Mouse (Mus musculus): ENCODE measurements at regions not wholly inside any gene's neighbourhood (a gene's known extent, or its start where the extent isn't known, plus 50 kb on each side); places are given as distances from the start of the nearest gene placed in this dataset.
"Not testable (repeated sequence)": the region's sequence is repeated elsewhere in the genome, so short reads cannot be mapped to it uniquely, and the experiment has no call there.

DNA sequence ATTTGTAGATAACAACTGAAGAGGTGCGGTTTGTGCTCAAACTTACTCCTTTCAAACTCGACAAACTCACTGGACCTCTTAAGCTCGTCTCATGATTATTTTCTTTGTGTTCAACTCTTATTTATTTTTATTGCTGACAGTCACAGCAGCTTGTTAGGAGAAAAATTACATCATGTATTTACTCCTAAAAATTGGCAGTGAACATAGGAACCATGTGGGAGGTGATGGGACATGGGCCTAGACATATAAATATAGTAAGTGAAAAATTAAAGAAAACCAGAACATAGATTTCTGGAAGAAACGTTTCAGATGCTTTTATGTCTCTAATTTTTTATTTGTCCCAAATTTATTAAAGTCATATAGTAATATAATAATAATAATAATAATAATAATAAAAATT lies 108.2 kb upstream of the Mpdz start:
- Histone ChIP-seq H3K4me1 (ENCODE audit: control insufficient read depth, insufficient read depth, low read length) (no peaks in the 10 kb centered on the region), H3K9ac (ENCODE audit: low read length) (no peak overlapping the region), H3K4me2 (ENCODE audit: low read depth, low read length) (no peak overlapping the region), H3K36me3 (ENCODE audit: control insufficient read depth, insufficient read depth) (no peaks in the 10 kb centered on the region), H3K9me3 (replicated peaks; ENCODE audit: control insufficient read depth, low read length) (peaks cover 2% of the 10 kb centered on the region; the same call in 1 of the 2 replicates), H3K4me3 (ENCODE audit: low read length) (no peak overlapping the region), H3K27ac (ENCODE audit: low read length) (no peak overlapping the region), H3K27me3 (ENCODE audit: control insufficient read depth, insufficient read depth, low read length) (no peaks in the 10 kb centered on the region)
- no peak for ATAC-seq (replicated peaks; ENCODE audit: extremely low read depth, insufficient read depth, low FRiP score)
- 66% methylated on average over 4 of the region's 4 CpGs for WGBS

DNA sequence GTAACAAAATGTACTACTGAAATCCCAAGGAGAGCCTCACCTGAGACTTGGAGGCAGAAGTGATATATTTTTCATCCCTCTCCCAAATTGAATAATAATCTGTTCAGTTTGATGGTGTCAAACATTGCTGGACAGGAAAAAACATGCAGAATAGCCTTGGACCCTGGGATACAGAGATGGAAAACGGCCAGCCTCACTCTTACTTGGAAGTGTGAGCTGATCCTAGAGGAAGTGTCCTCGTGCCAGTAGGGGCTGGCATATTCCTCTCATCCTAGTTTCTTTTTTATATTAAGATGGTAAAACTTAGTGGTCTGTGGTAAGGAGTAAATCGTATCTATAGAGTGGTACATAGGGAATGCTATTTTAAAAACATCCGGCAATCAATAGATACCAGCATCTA lies 107.6 kb upstream of the Mpdz start:
- no peaks in the 10 kb centered on the region for H3K27me3 ChIP-seq (ENCODE audit: control insufficient read depth, insufficient read depth, low read length)
- H3K9ac ChIP-seq (ENCODE audit: low read length): no peak overlapping the region
- H3K4me3 ChIP-seq (ENCODE audit: low read length): no peak overlapping the region
- no peaks in the 10 kb centered on the region for H3K36me3 ChIP-seq (ENCODE audit: control insufficient read depth, insufficient read depth)
- H3K4me2 ChIP-seq (ENCODE audit: low read depth, low read length): no peak overlapping the region
- no peak overlapping the region for H3K27ac ChIP-seq (ENCODE audit: low read length)
- H3K4me1 ChIP-seq (ENCODE audit: control insufficient read depth, insufficient read depth, low read length): no peaks in the 10 kb centered on the region
- ATAC-seq (replicated peaks; ENCODE audit: extremely low read depth, insufficient read depth, low FRiP score): no peak
- 68% methylated on average over 4 of the region's 4 CpGs for WGBS
- H3K9me3 ChIP-seq (replicated peaks; ENCODE audit: control insufficient read depth, low read length): peaks cover 2% of the 10 kb centered on the region; the same call in 1 of the 2 replicates

DNA sequence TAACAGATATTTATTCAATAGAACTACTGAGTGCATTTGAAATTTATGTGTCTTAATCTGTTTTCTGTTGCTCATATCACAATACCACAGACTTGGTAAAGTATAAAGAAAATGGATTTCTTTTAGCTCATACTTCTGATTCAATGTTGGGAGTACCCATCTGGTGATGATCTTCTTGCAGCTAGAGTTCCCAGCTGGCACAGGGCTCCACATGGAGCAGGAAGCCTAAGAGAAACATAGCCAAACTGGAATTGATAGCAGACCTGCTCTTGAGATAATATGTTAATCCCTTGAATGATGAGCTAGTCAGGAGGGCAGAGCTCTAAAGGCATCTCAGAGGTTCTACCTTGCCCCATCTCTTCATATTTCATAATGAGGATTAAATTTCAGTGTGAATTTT lies 97.9 kb upstream of the Mpdz start:
- H3K4me1 ChIP-seq (ENCODE audit: control insufficient read depth, insufficient read depth, low read length): no peaks in the 10 kb centered on the region
- no peak for ATAC-seq (replicated peaks; ENCODE audit: extremely low read depth, insufficient read depth, low FRiP score)
- no peak overlapping the region for H3K27ac ChIP-seq (ENCODE audit: low read length)
- no peak overlapping the region for H3K9ac ChIP-seq (ENCODE audit: low read length)
- no peak overlapping the region for H3K4me3 ChIP-seq (ENCODE audit: low read length)
- H3K9me3 ChIP-seq (replicated peaks; ENCODE audit: control insufficient read depth, low read length): no peaks in the 10 kb centered on the region
- no peaks in the 10 kb centered on the region for H3K27me3 ChIP-seq (ENCODE audit: control insufficient read depth, insufficient read depth, low read length)
- H3K36me3 ChIP-seq (ENCODE audit: control insufficient read depth, insufficient read depth): no peaks in the 10 kb centered on the region
- no peak overlapping the region for H3K4me2 ChIP-seq (ENCODE audit: low read depth, low read length)

DNA sequence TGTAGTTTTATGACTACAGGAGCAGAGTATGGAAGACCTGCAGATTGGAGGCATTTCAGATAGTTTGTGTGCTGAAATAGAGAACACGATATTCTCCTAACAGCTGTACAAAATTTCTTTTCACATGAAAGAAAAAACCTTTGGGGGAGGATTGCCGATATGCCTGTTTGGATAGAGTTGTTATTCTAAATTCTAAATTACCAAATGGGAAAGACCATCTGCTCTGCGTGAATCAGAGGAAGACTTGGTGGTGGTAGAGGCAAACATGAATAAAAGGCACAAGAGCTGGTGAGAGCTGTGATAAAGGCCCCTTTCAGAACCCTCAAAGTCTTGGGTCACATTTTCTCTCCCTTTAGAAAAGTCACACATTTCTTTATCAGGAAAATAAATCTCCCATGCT lies 96.9 kb upstream of the Mpdz start:
- Histone ChIP-seq H3K27me3 (ENCODE audit: control insufficient read depth, insufficient read depth, low read length) (no peaks in the 10 kb centered on the region), H3K27ac (ENCODE audit: low read length) (no peak overlapping the region), H3K4me3 (ENCODE audit: low read length) (no peak overlapping the region), H3K4me1 (ENCODE audit: control insufficient read depth, insufficient read depth, low read length) (no peaks in the 10 kb centered on the region), H3K9ac (ENCODE audit: low read length) (no peak overlapping the region), H3K9me3 (replicated peaks; ENCODE audit: control insufficient read depth, low read length) (no peaks in the 10 kb centered on the region), H3K36me3 (ENCODE audit: control insufficient read depth, insufficient read depth) (no peaks in the 10 kb centered on the region), H3K4me2 (ENCODE audit: low read depth, low read length) (no peak overlapping the region)
- no peak for ATAC-seq (replicated peaks; ENCODE audit: extremely low read depth, insufficient read depth, low FRiP score)
- WGBS: 75% methylated on average over 3 of the region's 3 CpGs

DNA sequence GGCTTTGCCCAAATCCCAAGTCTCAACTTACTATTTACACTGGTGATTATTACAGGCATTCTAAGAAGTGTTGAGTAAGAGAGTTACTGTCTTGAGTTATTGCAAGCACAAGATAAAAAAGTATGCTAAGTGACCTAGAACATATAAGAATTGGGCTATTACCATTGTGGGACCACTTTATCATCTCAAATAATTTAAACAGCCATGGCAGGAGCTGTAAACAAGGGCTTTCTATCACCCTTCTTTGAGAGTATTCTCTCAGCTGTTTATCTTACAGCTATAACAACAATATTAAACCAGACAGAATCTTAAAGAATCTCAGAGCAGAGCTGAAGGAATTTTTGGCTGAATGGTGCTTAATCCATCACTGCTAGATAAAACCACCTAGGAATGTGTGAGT lies 94.2 kb upstream of the Mpdz start:
- Histone ChIP-seq H3K27ac (ENCODE audit: low read length) (no peak overlapping the region), H3K9me3 (replicated peaks; ENCODE audit: control insufficient read depth, low read length) (no peaks in the 10 kb centered on the region), H3K9ac (ENCODE audit: low read length) (no peak overlapping the region), H3K36me3 (ENCODE audit: control insufficient read depth, insufficient read depth) (no peaks in the 10 kb centered on the region), H3K4me1 (ENCODE audit: control insufficient read depth, insufficient read depth, low read length) (no peaks in the 10 kb centered on the region), H3K27me3 (ENCODE audit: control insufficient read depth, insufficient read depth, low read length) (no peaks in the 10 kb centered on the region), H3K4me3 (ENCODE audit: low read length) (no peak overlapping the region), H3K4me2 (ENCODE audit: low read depth, low read length) (no peak overlapping the region)
- no peak for ATAC-seq (replicated peaks; ENCODE audit: extremely low read depth, insufficient read depth, low FRiP score)

DNA sequence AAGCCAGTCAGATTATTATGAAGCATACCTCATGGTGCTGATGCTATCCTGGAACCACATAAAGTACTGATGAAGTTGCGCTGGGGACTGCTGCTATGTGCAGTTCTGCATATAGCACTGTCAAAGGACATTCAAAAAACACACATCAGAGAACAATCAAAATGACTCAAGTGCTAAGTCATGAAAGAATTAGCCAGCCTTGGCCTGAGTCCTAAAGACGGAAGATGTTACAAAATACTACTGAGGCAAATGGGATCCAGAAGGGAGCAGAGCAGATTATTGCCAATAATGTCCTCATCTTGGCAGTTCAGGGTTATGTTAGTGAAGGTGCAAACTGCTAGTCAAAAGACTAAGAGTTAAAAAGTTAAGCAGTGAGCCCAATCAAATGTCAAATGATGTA lies 87.9 kb upstream of the Mpdz start:
- Histone ChIP-seq H3K27me3 (ENCODE audit: control insufficient read depth, insufficient read depth, low read length) (no peaks in the 10 kb centered on the region), H3K27ac (ENCODE audit: low read length) (no peak overlapping the region), H3K4me2 (ENCODE audit: low read depth, low read length) (no peak overlapping the region), H3K9ac (ENCODE audit: low read length) (no peak overlapping the region), H3K36me3 (ENCODE audit: control insufficient read depth, insufficient read depth) (no peaks in the 10 kb centered on the region), H3K4me3 (ENCODE audit: low read length) (no peak overlapping the region), H3K4me1 (ENCODE audit: control insufficient read depth, insufficient read depth, low read length) (no peaks in the 10 kb centered on the region), H3K9me3 (replicated peaks; ENCODE audit: control insufficient read depth, low read length) (no peaks in the 10 kb centered on the region)
- WGBS: 72% methylated on average over 2 of the region's 2 CpGs
- ATAC-seq (replicated peaks; ENCODE audit: extremely low read depth, insufficient read depth, low FRiP score): no peak

DNA sequence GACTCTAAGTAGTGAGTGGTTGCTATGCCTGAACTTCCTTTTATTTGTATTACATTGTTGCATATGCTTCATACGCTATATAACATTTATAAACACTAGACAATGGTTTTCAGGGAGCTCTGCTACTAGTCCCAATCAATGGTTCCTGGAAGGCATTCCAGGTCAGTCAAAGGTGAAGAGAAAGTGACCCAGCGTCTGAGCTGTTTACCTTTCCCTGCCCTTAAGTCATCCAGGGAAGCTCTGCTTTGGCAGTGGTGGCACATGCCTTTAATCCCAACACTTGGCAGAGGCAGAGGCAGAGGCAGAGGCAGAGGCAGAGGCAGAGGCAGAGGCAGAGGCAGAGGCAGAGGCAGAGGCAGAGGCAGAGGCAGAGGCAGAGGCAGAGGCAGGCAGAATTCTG lies 76.5 kb upstream of the Mpdz start:
- not testable (repeated sequence) for H3K27me3 ChIP-seq (ENCODE audit: control insufficient read depth, insufficient read depth, low read length); H3K4me2 ChIP-seq (ENCODE audit: low read depth, low read length); H3K27ac ChIP-seq (ENCODE audit: low read length); H3K36me3 ChIP-seq (ENCODE audit: control insufficient read depth, insufficient read depth); H3K4me3 ChIP-seq (ENCODE audit: low read length); H3K9me3 ChIP-seq (replicated peaks; ENCODE audit: control insufficient read depth, low read length); ATAC-seq (replicated peaks; ENCODE audit: extremely low read depth, insufficient read depth, low FRiP score); H3K9ac ChIP-seq (ENCODE audit: low read length); H3K4me1 ChIP-seq (ENCODE audit: control insufficient read depth, insufficient read depth, low read length)
- 72% methylated on average over 2 of the region's 2 CpGs for WGBS

DNA sequence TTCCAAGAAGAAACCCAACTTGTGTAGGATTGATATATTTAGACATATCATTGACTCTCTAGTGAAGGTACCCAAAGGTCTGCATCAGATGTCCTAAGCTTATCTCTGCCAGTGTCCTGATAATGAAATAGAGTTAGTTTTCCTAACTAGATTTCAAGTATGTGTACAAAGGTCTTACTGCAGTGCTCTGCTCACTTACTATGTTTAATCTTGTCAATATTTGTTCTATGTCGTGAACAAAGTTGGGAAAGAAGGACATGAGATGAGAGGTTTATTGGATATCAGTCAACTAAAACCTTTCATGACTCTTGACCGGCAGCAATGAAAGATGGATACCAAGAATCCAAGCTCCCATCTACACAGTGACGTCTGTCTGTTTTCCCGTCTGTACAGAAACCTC lies 71.9 kb upstream of the Mpdz start:
- H3K36me3 ChIP-seq (ENCODE audit: control insufficient read depth, insufficient read depth): no peaks in the 10 kb centered on the region
- no peak overlapping the region for H3K4me2 ChIP-seq (ENCODE audit: low read depth, low read length)
- no peaks in the 10 kb centered on the region for H3K4me1 ChIP-seq (ENCODE audit: control insufficient read depth, insufficient read depth, low read length)
- no peak overlapping the region for H3K9ac ChIP-seq (ENCODE audit: low read length)
- no peak overlapping the region for H3K4me3 ChIP-seq (ENCODE audit: low read length)
- H3K9me3 ChIP-seq (replicated peaks; ENCODE audit: control insufficient read depth, low read length): no peaks in the 10 kb centered on the region
- no peaks in the 10 kb centered on the region for H3K27me3 ChIP-seq (ENCODE audit: control insufficient read depth, insufficient read depth, low read length)
- 82% methylated on average over 4 of the region's 4 CpGs for WGBS
- no peak overlapping the region for H3K27ac ChIP-seq (ENCODE audit: low read length)
- no peak for ATAC-seq (replicated peaks; ENCODE audit: extremely low read depth, insufficient read depth, low FRiP score)

DNA sequence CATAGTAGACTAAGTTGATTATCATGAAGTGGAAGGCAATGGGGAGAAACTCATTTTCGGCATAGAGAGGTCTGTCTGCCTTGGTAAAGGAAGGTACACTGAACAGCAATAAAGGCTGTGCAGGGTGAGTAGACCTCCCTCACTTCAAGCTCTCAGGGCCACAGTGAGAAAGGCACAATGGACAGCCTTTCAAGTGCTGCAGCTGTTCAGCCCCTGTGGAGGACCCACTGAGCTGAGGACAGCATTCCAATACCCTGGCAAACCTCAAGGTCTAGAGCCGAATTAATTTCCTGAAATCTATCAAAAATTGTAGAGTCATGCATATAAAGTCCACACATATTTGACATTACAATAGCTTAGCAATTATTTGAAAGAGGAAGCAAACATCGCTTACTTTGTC lies 69.8 kb upstream of the Mpdz start:
- H3K9ac ChIP-seq (ENCODE audit: low read length): no peak overlapping the region
- no peaks in the 10 kb centered on the region for H3K4me1 ChIP-seq (ENCODE audit: control insufficient read depth, insufficient read depth, low read length)
- no peaks in the 10 kb centered on the region for H3K9me3 ChIP-seq (replicated peaks; ENCODE audit: control insufficient read depth, low read length)
- H3K4me2 ChIP-seq (ENCODE audit: low read depth, low read length): no peak overlapping the region
- no peak overlapping the region for H3K27ac ChIP-seq (ENCODE audit: low read length)
- no peaks in the 10 kb centered on the region for H3K27me3 ChIP-seq (ENCODE audit: control insufficient read depth, insufficient read depth, low read length)
- no peak overlapping the region for H3K4me3 ChIP-seq (ENCODE audit: low read length)
- no peak for ATAC-seq (replicated peaks; ENCODE audit: extremely low read depth, insufficient read depth, low FRiP score)
- no peaks in the 10 kb centered on the region for H3K36me3 ChIP-seq (ENCODE audit: control insufficient read depth, insufficient read depth)
- 65% methylated on average over 3 of the region's 3 CpGs for WGBS

DNA sequence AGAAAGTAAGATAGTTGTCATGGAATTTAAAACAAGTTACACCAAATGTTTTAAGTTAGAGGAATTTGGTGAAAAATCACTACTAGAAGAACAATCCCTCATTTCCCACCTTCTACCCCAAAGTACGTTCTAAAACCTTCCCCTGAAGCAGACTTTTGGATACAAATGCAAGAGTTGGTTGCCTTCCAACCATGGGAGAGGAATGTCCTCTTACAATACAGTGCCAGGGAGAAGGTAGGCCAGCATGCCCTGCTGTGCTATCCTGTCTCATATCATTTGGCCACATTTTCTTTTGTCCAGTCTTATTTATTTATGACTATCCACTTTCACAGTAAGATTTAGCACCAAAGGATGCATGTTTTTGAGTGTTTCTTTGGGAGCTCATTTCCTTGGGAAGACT lies 66.2 kb upstream of the Mpdz start:
- Histone ChIP-seq H3K9ac (ENCODE audit: low read length) (no peak overlapping the region), H3K27ac (ENCODE audit: low read length) (no peak overlapping the region), H3K9me3 (replicated peaks; ENCODE audit: control insufficient read depth, low read length) (no peaks in the 10 kb centered on the region), H3K4me1 (ENCODE audit: control insufficient read depth, insufficient read depth, low read length) (peaks cover 4% of the 10 kb centered on the region), H3K4me3 (ENCODE audit: low read length) (no peak overlapping the region), H3K4me2 (ENCODE audit: low read depth, low read length) (no peak overlapping the region), H3K36me3 (ENCODE audit: control insufficient read depth, insufficient read depth) (no peaks in the 10 kb centered on the region), H3K27me3 (ENCODE audit: control insufficient read depth, insufficient read depth, low read length) (no peaks in the 10 kb centered on the region)
- WGBS: 79% methylated on average over 1 of the region's 1 CpGs
- no peak for ATAC-seq (replicated peaks; ENCODE audit: extremely low read depth, insufficient read depth, low FRiP score)
